Mouse (Mus musculus): ENCODE data around the gene Npcd. TPM values are rescaled to one million over a fixed set of nuclear protein-coding genes. Genes with fewer than 3 reads are reported as not detected.

Gene Npcd
- polyA plus RNA-seq, 1 experiment from 2014 or later, result 5.5 TPM

- no peak for ATAC-seq (ENCODE audit: low FRiP score)
- Histone ChIP-seq H3K9ac (no peak overlapping the region), H3K27ac (no peak overlapping the region), H3K9me3 (ENCODE audit: control insufficient read depth, low read length) (no peaks in the 10 kb centered on the region), H3K4me1 (replicated peaks; ENCODE audit: control insufficient read depth, insufficient read depth, low read length) (peaks cover 5% of the 10 kb centered on the region), H3K27me3 (ENCODE audit: control insufficient read depth, insufficient read depth, low read length) (peaks cover 32% of the 10 kb centered on the region), H3K36me3 (replicated peaks; ENCODE audit: control insufficient read depth, insufficient read depth) (no peaks in the 10 kb centered on the region), H3K4me3 (replicated peaks; ENCODE audit: low read length) (no peak overlapping the region), H3K4me2 (replicated peaks) (no peak overlapping the region)
- WGBS, result 35% methylated on average over 5 of the region's 5 CpGs
- peak; percentile 77 for DNase-seq (ENCODE audit: low spot score)
Observed at GRCm38 (mm10) chr15:79808114-79808513, 25.9 kb downstream of the Npcd start.

DNA sequence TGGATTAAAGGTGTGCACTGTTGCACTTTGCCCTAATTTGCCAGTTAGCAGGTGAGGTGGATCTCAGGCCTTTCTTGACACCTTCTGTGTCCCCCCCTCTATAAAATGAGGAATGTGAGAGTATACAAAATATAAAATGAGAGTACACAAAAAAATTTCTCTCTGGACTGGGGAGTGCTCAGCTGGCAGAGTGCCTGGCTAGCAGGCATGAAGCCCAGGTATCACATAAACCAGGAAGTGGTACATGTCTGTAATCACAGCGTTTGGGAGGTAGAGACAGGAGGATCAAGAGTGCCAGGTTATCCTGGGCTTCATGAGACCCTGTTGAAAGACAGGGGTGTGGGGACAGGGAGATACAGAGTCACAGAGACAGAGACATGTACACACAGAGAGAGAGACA lies 27.0 kb downstream of the Npcd start:
- H3K4me1 ChIP-seq (replicated peaks; ENCODE audit: control insufficient read depth, insufficient read depth, low read length), result peaks cover 11% of the 10 kb centered on the region
- DNase-seq (ENCODE audit: low spot score) (no peak), ATAC-seq (ENCODE audit: low FRiP score) (no peak)
- H3K36me3 ChIP-seq (replicated peaks; ENCODE audit: control insufficient read depth, insufficient read depth), result no peaks in the 10 kb centered on the region
- H3K4me3 ChIP-seq (replicated peaks; ENCODE audit: low read length), result no peak overlapping the region
- H3K4me2 ChIP-seq (replicated peaks), result no peak overlapping the region
- no peaks in the 10 kb centered on the region for H3K9me3 ChIP-seq (ENCODE audit: control insufficient read depth, low read length)
- no peak overlapping the region for H3K27ac ChIP-seq
- 48% methylated on average over 1 of the region's 1 CpGs for WGBS
- H3K27me3 ChIP-seq (ENCODE audit: control insufficient read depth, insufficient read depth, low read length), result peaks cover 43% of the 10 kb centered on the region
- H3K9ac ChIP-seq, result no peak overlapping the region

DNA sequence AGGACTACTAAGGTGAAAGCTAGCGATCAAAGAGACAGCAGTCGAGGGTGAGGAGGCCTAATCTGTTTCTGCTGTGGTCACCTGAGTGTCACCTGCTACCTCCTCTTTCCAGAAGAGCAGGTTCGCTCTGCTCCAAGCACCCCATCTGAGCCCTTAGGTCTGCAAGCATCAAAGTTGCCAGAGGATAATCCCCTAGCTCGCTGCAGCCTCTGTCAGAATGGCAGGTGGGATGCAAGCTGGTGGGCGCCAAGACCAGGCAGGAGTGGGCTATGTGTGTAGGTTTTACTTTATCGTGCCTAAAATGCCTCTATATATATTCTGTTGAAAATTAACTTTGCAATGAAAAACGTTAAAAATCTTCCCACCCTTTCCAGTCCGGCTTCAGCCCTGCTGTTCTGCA lies 28.8 kb downstream of the Npcd start:
- H3K27ac ChIP-seq, result peak overlapping the region; percentile 86
- no peaks in the 10 kb centered on the region for H3K9me3 ChIP-seq (ENCODE audit: control insufficient read depth, low read length)
- H3K9ac ChIP-seq, result peak overlapping the region; percentile 80
- H3K27me3 ChIP-seq (ENCODE audit: control insufficient read depth, insufficient read depth, low read length), result peaks cover 44% of the 10 kb centered on the region
- DNase-seq (ENCODE audit: low spot score) (no peak), ATAC-seq (ENCODE audit: low FRiP score) (no peak)
- peaks cover 11% of the 10 kb centered on the region for H3K4me1 ChIP-seq (replicated peaks; ENCODE audit: control insufficient read depth, insufficient read depth, low read length)
- WGBS, result 31% methylated on average over 8 of the region's 8 CpGs
- H3K4me3 ChIP-seq (replicated peaks; ENCODE audit: low read length), result peak overlapping the region; percentile 72
- H3K4me2 ChIP-seq (replicated peaks), result peak overlapping the region; percentile 73
- H3K36me3 ChIP-seq (replicated peaks; ENCODE audit: control insufficient read depth, insufficient read depth), result no peaks in the 10 kb centered on the region

DNA sequence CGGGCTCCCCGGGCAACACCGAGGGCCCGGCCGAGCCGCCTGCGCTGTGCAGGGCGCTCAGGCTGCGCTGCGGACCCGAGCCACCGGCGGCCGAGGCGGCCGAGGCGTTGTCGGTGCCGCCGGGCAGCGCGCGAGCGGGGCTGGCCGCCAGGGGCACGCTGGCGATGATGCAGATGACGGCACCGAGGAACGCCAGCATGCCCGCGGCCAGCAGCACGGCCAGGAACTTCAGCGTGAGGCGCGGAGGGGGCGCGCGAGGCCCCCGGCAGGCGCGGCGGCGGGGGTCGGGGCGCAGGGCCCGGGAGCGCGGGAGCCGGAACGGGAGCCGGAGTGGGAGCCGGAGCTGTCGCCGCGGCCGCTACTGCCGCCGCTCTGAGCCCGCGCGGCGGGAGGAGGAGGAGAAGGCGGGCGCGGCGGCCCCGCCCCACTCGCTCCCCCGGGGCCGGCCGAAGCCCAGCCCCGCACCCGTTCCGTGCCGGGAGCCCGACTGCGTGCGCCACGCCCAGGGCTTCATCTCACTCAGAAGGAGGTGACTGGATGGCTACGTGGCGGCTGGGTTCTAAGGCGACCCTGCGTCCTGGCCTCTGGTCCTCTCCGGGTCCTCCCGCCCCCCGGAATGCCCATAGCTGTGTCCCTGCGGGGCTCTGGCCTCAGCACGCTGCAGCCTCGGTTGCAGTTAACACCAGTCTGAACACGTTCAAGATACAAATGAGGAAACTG lies 29.5 kb downstream of the Npcd start, which contains the start of gene Nptxr:
Nptxr (minus strand) TSS at position 415 of the 720 bp plus-strand sequence.
- peaks cover 44% of the 10 kb centered on the region for H3K27me3 ChIP-seq (ENCODE audit: control insufficient read depth, insufficient read depth, low read length)
- peak within 1 kb of the TSS; percentile 72 for H3K4me3 ChIP-seq (replicated peaks; ENCODE audit: low read length)
- H3K27ac ChIP-seq, result peak within 1 kb of the TSS; percentile 86
- H3K9me3 ChIP-seq (ENCODE audit: control insufficient read depth, low read length), result no peaks in the 10 kb centered on the region
- H3K4me1 ChIP-seq (replicated peaks; ENCODE audit: control insufficient read depth, insufficient read depth, low read length), result peaks cover 11% of the 10 kb centered on the region
- ATAC-seq (ENCODE audit: low FRiP score) (peak; percentile 83), DNase-seq (ENCODE audit: low spot score) (peak; percentile 71)
- under 1% methylated on average over 54 of the region's 91 CpGs for WGBS
- H3K4me2 ChIP-seq (replicated peaks), result peak within 1 kb of the TSS; percentile 73
- peak within 1 kb of the TSS; percentile 80 for H3K9ac ChIP-seq
- H3K36me3 ChIP-seq (replicated peaks; ENCODE audit: control insufficient read depth, insufficient read depth), result no peaks in the 10 kb centered on the region

- DNase-seq (ENCODE audit: low spot score), result no peak
- Histone ChIP-seq H3K27ac (peak overlapping the region; percentile 86), H3K4me3 (replicated peaks; ENCODE audit: low read length) (peak overlapping the region; percentile 72), H3K9me3 (ENCODE audit: control insufficient read depth, low read length) (no peaks in the 10 kb centered on the region), H3K36me3 (replicated peaks; ENCODE audit: control insufficient read depth, insufficient read depth) (no peaks in the 10 kb centered on the region), H3K27me3 (ENCODE audit: control insufficient read depth, insufficient read depth, low read length) (peaks cover 44% of the 10 kb centered on the region), H3K4me1 (replicated peaks; ENCODE audit: control insufficient read depth, insufficient read depth, low read length) (peaks cover 11% of the 10 kb centered on the region), H3K9ac (peak overlapping the region; percentile 80), H3K4me2 (replicated peaks) (peak overlapping the region; percentile 73)
- WGBS, result 4% methylated on average over 74 of the region's 81 CpGs
- peak; percentile 67 for ATAC-seq (ENCODE audit: low FRiP score)
Observed at GRCm38 (mm10) chr15:79803533-79804351, 30.3 kb downstream of the Npcd start.

DNA sequence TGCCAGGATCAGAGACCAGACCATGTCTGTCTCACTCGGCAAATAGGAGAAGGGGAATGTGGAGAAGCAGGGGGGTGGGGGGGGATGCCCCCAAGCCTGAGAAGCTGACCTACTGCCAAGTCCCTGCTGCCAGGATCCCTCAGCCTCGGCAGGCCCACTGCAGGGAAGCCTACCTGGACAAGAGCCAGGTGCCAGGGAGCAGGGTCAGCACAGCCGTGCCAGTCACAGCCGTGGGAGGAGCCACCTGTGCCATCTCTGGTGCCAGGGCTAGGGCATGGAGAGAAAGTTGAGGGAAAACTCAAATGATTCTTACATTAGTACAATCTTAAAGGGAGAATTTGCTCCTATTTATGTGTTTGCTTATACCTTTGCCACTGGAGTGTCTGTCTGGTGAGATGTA lies 31.7 kb downstream of the Npcd start:
- no peak overlapping the region for H3K27ac ChIP-seq
- DNase-seq (ENCODE audit: low spot score) (no peak), ATAC-seq (ENCODE audit: low FRiP score) (no peak)
- H3K4me3 ChIP-seq (replicated peaks; ENCODE audit: low read length), result no peak overlapping the region
- no peaks in the 10 kb centered on the region for H3K36me3 ChIP-seq (replicated peaks; ENCODE audit: control insufficient read depth, insufficient read depth)
- H3K4me2 ChIP-seq (replicated peaks), result peak overlapping the region; percentile 73; the same call in 1 of the 2 replicates
- peaks cover 11% of the 10 kb centered on the region for H3K4me1 ChIP-seq (replicated peaks; ENCODE audit: control insufficient read depth, insufficient read depth, low read length)
- H3K9ac ChIP-seq, result no peak overlapping the region
- H3K9me3 ChIP-seq (ENCODE audit: control insufficient read depth, low read length), result no peaks in the 10 kb centered on the region
- WGBS, result 66% methylated on average over 4 of the region's 4 CpGs
- H3K27me3 ChIP-seq (ENCODE audit: control insufficient read depth, insufficient read depth, low read length), result peaks cover 40% of the 10 kb centered on the region

DNA sequence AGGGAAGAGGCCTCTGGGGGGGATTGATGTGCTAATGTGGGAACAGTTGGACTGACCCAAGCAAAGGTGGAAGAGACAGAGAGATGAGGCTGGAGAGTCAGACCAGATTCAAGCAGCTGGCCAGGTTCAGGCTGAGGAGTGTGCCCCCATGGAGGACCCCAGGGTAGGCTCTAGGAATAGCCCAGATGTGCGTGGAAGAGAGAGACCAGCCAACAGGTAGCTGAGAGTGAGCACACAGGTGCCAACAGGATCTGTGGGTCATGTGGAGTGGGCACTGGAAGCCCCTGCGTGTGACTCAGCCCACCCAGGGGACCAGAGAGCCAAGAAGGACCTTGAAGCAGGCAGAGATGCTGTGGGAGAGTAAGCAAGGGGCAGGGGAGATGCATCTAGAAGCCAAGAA lies 32.4 kb downstream of the Npcd start:
- 68% methylated on average over 2 of the region's 2 CpGs for WGBS
- no peak for ATAC-seq (ENCODE audit: low FRiP score)
- peaks cover 36% of the 10 kb centered on the region for H3K27me3 ChIP-seq (ENCODE audit: control insufficient read depth, insufficient read depth, low read length)

GRCm38 (mm10) chr15:79800701-79801100 lies 33.3 kb downstream of the Npcd start:
- Histone ChIP-seq H3K36me3 (replicated peaks; ENCODE audit: control insufficient read depth, insufficient read depth) (no peaks in the 10 kb centered on the region), H3K4me2 (replicated peaks) (no peak overlapping the region), H3K27me3 (ENCODE audit: control insufficient read depth, insufficient read depth, low read length) (peaks cover 27% of the 10 kb centered on the region), H3K4me1 (replicated peaks; ENCODE audit: control insufficient read depth, insufficient read depth, low read length) (peaks cover 11% of the 10 kb centered on the region), H3K27ac (no peak overlapping the region), H3K9me3 (ENCODE audit: control insufficient read depth, low read length) (no peaks in the 10 kb centered on the region), H3K4me3 (replicated peaks; ENCODE audit: low read length) (no peak overlapping the region), H3K9ac (no peak overlapping the region)
- no peak for DNase-seq (ENCODE audit: low spot score)
- no peak for ATAC-seq (ENCODE audit: low FRiP score)
- WGBS, result 46% methylated on average over 11 of the region's 11 CpGs

More for the DNA sequence above, 32.4 kb downstream of the Npcd start:
- Histone ChIP-seq H3K4me2 (replicated peaks) (no peak overlapping the region), H3K27ac (no peak overlapping the region), H3K9me3 (ENCODE audit: control insufficient read depth, low read length) (no peaks in the 10 kb centered on the region), H3K9ac (no peak overlapping the region), H3K4me1 (replicated peaks; ENCODE audit: control insufficient read depth, insufficient read depth, low read length) (peaks cover 11% of the 10 kb centered on the region), H3K4me3 (replicated peaks; ENCODE audit: low read length) (no peak overlapping the region), H3K36me3 (replicated peaks; ENCODE audit: control insufficient read depth, insufficient read depth) (no peaks in the 10 kb centered on the region)
- no peak for DNase-seq (ENCODE audit: low spot score)

DNA sequence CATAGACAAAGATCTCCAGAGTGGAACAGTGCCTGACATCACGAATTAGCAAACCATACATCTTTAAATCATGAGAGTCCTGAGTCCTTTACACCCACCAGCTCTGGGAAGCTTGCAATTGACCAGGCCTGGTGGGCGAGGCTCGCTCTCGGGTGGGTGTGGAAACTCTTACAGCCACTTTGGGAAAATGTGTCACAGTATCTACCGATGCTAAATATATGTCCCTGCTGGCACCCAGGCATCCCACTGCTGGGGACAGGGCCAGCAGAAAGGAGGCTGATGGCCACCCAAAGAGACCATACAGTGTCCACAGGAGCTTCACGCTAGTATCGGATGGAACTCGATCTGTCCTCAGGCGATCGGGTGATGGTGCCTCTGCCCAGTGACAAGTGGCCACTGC lies 35.4 kb downstream of the Npcd start:
- Histone ChIP-seq H3K4me1 (replicated peaks; ENCODE audit: control insufficient read depth, insufficient read depth, low read length) (peaks cover 6% of the 10 kb centered on the region; the same call in 1 of the 2 replicates), H3K4me3 (replicated peaks; ENCODE audit: low read length) (no peak overlapping the region), H3K36me3 (replicated peaks; ENCODE audit: control insufficient read depth, insufficient read depth) (0 out of 2 replicates have a peak, but pooled peaks cover 3% of the 10 kb centered on the region), H3K9ac (no peak overlapping the region), H3K4me2 (replicated peaks) (no peak overlapping the region), H3K27ac (no peak overlapping the region), H3K9me3 (ENCODE audit: control insufficient read depth, low read length) (no peaks in the 10 kb centered on the region), H3K27me3 (ENCODE audit: control insufficient read depth, insufficient read depth, low read length) (peaks cover 16% of the 10 kb centered on the region)
- DNase-seq (ENCODE audit: low spot score), result no peak
- no peak for ATAC-seq (ENCODE audit: low FRiP score)
- 87% methylated on average over 10 of the region's 10 CpGs for WGBS

All from hindbrain, embryonic 14.5 days (tissue).